Mouse (Mus musculus): Measurements from ENCODE around the gene Specc1. TPM values are rescaled to one million over a fixed set of nuclear protein-coding genes. Genes with fewer than 3 reads are reported as not detected.

Specc1 gene
- total RNA-seq (2014; rRNA removed) = 16.5 and 20.5 TPM in 2 replicates
- polyA plus RNA-seq (2015; fragmentation: Nextera tagmentation; extraction: Ambion mirVana) = 7.8 and 10.6 TPM in 2 replicates

- Histone ChIP-seq H3K36me3 (ENCODE audit: insufficient read depth) (no peaks in the 10 kb centered on the region), H3K27me3 (ENCODE audit: insufficient read depth, low read length) (no peaks in the 10 kb centered on the region; the same call in none of the 2 replicates), H3K4me2 (ENCODE audit: low read depth) (peak within 1 kb of the TSS; percentile 100), H3K4me3 (ENCODE audit: low read depth, low read length) (peak within 1 kb of the TSS; percentile 72), H3K9me3 (ENCODE audit: low read length) (no peaks in the 10 kb centered on the region), H3K9ac (peak within 1 kb of the TSS; percentile 64), H3K4me1 (ENCODE audit: insufficient read depth) (no peaks in the 10 kb centered on the region), H3K27ac (ENCODE audit: low read depth, low read length) (no peak within 1 kb of the TSS)
- WGBS = 2% methylated on average over 58 of the region's 58 CpGs
- peak; percentile 94 for DNase-seq
- ATAC-seq = peak; percentile 96
- TF ChIP-seq CTCF (IDR thresholded peaks at IDR 0.05; ENCODE audit: low read depth) = peak; percentile 94
These were observed at the start of gene Specc1 for GRCm38 (mm10) chr11:61956572-61957295. Specc1 (plus strand) TSS chr11:61956763.

GRCm38 (mm10) chr11:61908315-61908714 is 48.2 kb upstream of the Specc1 start:
- Histone ChIP-seq H3K27ac (ENCODE audit: low read depth, low read length) (no peak overlapping the region), H3K4me1 (ENCODE audit: insufficient read depth) (no peaks in the 10 kb centered on the region), H3K27me3 (ENCODE audit: insufficient read depth, low read length) (no peaks in the 10 kb centered on the region), H3K9ac (no peak overlapping the region), H3K4me3 (ENCODE audit: low read depth, low read length) (no peak overlapping the region), H3K4me2 (ENCODE audit: low read depth) (no peak overlapping the region), H3K36me3 (ENCODE audit: insufficient read depth) (peaks cover 30% of the 10 kb centered on the region), H3K9me3 (ENCODE audit: low read length) (no peaks in the 10 kb centered on the region)
- no peak for ATAC-seq
- no peak for TF ChIP-seq CTCF (IDR thresholded peaks at IDR 0.05; ENCODE audit: low read depth)
- no peak for DNase-seq

GRCm38 (mm10) chr11:61919702-61920101 is 36.9 kb upstream of the Specc1 start:
- no peak overlapping the region for H3K27ac ChIP-seq (ENCODE audit: low read depth, low read length)
- ATAC-seq = no peak
- no peak for DNase-seq
- no peak for TF ChIP-seq CTCF (IDR thresholded peaks at IDR 0.05; ENCODE audit: low read depth)
- H3K27me3 ChIP-seq (ENCODE audit: insufficient read depth, low read length) = no peaks in the 10 kb centered on the region
- no peak overlapping the region for H3K4me3 ChIP-seq (ENCODE audit: low read depth, low read length)
- no peak overlapping the region for H3K4me2 ChIP-seq (ENCODE audit: low read depth)
- H3K36me3 ChIP-seq (ENCODE audit: insufficient read depth) = peaks cover 18% of the 10 kb centered on the region
- H3K4me1 ChIP-seq (ENCODE audit: insufficient read depth) = no peaks in the 10 kb centered on the region
- H3K9me3 ChIP-seq (ENCODE audit: low read length) = no peaks in the 10 kb centered on the region
- 96% methylated on average over 3 of the region's 3 CpGs for WGBS
- no peak overlapping the region for H3K9ac ChIP-seq

GRCm38 (mm10) chr11:61923309-61923708 is 33.3 kb upstream of the Specc1 start:
- Histone ChIP-seq H3K4me1 (ENCODE audit: insufficient read depth) (no peaks in the 10 kb centered on the region), H3K36me3 (ENCODE audit: insufficient read depth) (0 out of 2 replicates have a peak, but pooled peaks cover 3% of the 10 kb centered on the region), H3K4me3 (ENCODE audit: low read depth, low read length) (no peak overlapping the region), H3K9me3 (ENCODE audit: low read length) (no peaks in the 10 kb centered on the region), H3K27me3 (ENCODE audit: insufficient read depth, low read length) (no peaks in the 10 kb centered on the region), H3K9ac (no peak overlapping the region), H3K4me2 (ENCODE audit: low read depth) (no peak overlapping the region), H3K27ac (ENCODE audit: low read depth, low read length) (no peak overlapping the region)
- DNase-seq (no peak), ATAC-seq (no peak)
- no peak for TF ChIP-seq CTCF (IDR thresholded peaks at IDR 0.05; ENCODE audit: low read depth)
- 79% methylated on average over 1 of the region's 1 CpGs for WGBS

GRCm38 (mm10) chr11:61929323-61930097 is 27.1 kb upstream of the Specc1 start:
- no peaks in the 10 kb centered on the region for H3K27me3 ChIP-seq (ENCODE audit: insufficient read depth, low read length)
- TF ChIP-seq CTCF (IDR thresholded peaks at IDR 0.05; ENCODE audit: low read depth) = no peak
- WGBS = 2% methylated on average over 47 of the region's 47 CpGs

GRCm38 (mm10) chr11:61930098-61930517 is 26.5 kb upstream of the Specc1 start, which contains the start of gene Akap10:
Akap10 (minus strand) TSS chr11:61930252.
- Histone ChIP-seq H3K9ac (peak within 1 kb of the TSS; percentile 87), H3K4me3 (ENCODE audit: low read depth, low read length) (peak within 1 kb of the TSS; percentile 93), H3K4me1 (ENCODE audit: insufficient read depth) (0 out of 2 replicates have a peak, but pooled peaks cover 7% of the 10 kb centered on the region), H3K4me2 (ENCODE audit: low read depth) (peak within 1 kb of the TSS; percentile 61), H3K27me3 (ENCODE audit: insufficient read depth, low read length) (no peaks in the 10 kb centered on the region), H3K36me3 (ENCODE audit: insufficient read depth) (no peaks in the 10 kb centered on the region), H3K27ac (ENCODE audit: low read depth, low read length) (peak within 1 kb of the TSS; percentile 92), H3K9me3 (ENCODE audit: low read length) (no peaks in the 10 kb centered on the region)
- TF ChIP-seq CTCF (IDR thresholded peaks at IDR 0.05; ENCODE audit: low read depth) = peak; percentile 36; the same call in 1 of the 2 replicates
- 5% methylated on average over 35 of the region's 43 CpGs for WGBS
- ATAC-seq (peak; percentile 96), DNase-seq (peak; percentile 98)

More at GRCm38 (mm10) chr11:61929323-61930097, 27.1 kb upstream of the Specc1 start:
- ATAC-seq = peak; percentile 66
- Histone ChIP-seq H3K4me1 (ENCODE audit: insufficient read depth) (0 out of 2 replicates have a peak, but pooled peaks cover 7% of the 10 kb centered on the region), H3K27ac (ENCODE audit: low read depth, low read length) (peak overlapping the region; percentile 92), H3K36me3 (ENCODE audit: insufficient read depth) (no peaks in the 10 kb centered on the region), H3K9ac (peak overlapping the region; percentile 87), H3K4me3 (ENCODE audit: low read depth, low read length) (peak overlapping the region; percentile 93), H3K4me2 (ENCODE audit: low read depth) (peak overlapping the region; percentile 61), H3K9me3 (ENCODE audit: low read length) (no peaks in the 10 kb centered on the region)
- DNase-seq = peak; percentile 32

All from forebrain, postnatal 0 days (tissue).